Mouse (Mus musculus) thymus, postnatal 25 days (tissue): ENCODE data around the gene Gm13285.
"Not testable (repeated sequence)": the region's sequence is repeated elsewhere in the genome, so short reads cannot be mapped to it uniquely, and the experiment has no call there.

Source experiments
- DNase-seq: peaks from one replicate; pipeline ENCODE4 v3.0.0; 2022

The Gm13285 gene

DNA sequence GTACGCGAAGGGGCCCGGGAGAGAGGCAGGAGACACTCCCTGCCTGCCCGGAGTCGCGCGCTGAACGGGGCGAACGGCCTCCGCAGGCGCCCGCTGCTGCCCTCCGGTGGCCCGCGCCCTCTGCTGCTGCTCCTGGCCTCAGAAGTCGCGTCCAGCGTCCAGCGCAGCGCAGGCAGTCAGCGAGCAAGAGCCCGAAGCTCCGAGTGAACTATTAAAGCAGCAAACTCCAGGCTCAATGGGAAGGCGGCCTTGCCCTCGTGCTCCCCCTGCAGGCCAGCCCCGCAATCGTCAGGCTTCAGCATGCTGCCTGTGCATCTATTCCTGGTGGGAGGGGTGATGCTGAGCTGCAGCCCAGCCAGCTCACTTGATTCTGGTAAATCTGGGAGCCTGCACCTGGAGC is 2.4 kb upstream of the Gm13285 start, which contains the start of gene Gm13279:
Gm13279 (plus strand) TSS at position 301 of the 400 bp plus-strand sequence.
- DNase-seq: not testable (repeated sequence)

DNA sequence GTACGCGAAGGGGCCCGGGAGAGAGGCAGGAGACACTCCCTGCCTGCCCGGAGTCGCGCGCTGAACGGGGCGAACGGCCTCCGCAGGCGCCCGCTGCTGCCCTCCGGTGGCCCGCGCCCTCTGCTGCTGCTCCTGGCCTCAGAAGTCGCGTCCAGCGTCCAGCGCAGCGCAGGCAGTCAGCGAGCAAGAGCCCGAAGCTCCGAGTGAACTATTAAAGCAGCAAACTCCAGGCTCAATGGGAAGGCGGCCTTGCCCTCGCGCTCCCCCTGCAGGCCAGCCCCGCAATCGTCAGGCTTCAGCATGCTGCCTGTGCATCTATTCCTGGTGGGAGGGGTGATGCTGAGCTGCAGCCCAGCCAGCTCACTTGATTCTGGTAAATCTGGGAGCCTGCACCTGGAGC is 3.5 kb downstream of the Gm13285 start, which contains the start of gene Gm13287:
Gm13287 (plus strand) TSS at position 301 of the 400 bp plus-strand sequence.
- DNase-seq: not testable (repeated sequence)

DNA sequence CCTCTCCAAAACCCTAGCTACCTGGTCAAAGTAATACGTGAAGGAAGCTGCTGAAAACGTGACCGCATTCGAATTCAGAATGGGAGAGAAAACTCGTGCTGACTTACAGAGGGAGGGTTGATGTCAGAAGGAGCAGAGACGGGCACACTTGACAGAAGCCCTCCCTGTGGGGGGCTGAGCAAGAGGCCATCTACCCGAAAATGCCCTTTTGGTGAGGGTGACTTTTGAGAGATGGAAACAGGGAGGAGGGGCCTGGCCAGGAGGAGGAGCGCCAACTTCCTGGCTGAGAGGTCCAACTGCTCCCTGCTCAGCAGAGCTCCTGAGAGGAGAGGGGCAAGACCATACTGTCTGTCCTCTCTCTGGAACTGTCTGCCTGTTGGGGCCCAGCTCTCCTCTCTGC is 5.8 kb downstream of the Gm13285 start, which contains the start of gene Gm13288:
Gm13288 (plus strand) TSS at position 301 of the 400 bp plus-strand sequence.
- not testable (repeated sequence) for DNase-seq

DNA sequence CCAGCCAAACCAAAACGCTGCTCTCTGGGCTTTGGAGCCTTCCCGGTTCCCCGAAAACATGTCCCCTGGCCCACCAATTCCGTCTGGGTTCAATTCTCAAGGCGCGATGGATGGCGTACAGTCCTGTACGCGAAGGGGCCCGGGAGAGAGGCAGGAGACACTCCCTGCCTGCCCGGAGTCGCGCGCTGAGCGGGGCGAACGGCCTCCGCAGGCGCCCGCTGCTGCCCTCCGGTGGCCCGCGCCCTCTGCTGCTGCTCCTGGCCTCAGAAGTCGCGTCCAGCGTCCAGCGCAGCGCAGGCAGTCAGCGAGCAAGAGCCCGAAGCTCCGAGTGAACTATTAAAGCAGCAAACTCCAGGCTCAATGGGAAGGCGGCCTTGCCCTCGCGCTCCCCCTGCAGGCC is 6.3 kb downstream of the Gm13285 start:
- DNase-seq: not testable (repeated sequence)

DNA sequence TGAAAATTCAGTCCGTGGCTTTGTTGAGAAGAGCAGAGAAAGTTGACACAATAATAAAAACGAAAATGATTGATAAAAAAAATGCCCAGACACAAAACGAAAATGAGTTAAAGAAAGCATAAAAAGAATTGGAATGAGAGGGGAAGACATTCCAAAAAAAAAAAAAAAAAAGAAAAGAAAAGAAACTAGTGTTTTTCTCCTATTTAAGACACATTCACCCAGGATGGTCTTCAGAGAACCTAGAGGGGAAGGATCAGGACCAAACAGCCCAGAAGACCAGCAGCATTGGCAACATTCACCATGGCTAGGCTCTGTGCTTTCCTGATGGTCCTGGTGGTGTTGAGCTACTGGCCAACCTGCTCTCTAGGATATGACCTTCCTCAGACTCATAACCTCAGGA is 16.5 kb downstream of the Gm13285 start, which contains the start of gene Ifna7:
Ifna7 (plus strand) TSS at position 301 of the 400 bp plus-strand sequence.
- DNase-seq: no peak

DNA sequence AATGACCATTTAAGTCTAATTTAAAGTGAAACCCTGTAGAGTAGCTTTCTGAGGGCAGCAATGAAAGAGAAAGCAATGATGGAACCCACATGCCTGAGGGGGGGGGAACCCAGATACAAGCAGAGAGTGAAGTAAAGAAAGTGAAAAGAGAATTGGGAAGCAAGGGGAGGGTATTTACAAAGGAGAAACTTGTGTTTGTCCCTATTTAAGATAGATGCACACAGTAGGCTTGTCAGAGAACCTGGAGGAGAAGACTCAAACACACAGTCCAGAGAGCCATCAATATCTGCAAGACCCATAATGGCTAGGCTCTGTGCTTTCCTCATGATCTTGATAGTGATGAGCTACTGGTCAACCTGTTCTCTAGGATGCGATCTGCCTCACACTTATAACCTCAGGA is 20.2 kb downstream of the Gm13285 start, which contains the start of gene Ifna11:
Ifna11 (plus strand) TSS at position 301 of the 400 bp plus-strand sequence.
- DNase-seq: no peak

GRCm38 (mm10) chr4:88822995-88823394 is 23.5 kb downstream of the Gm13285 start:
- DNase-seq: peak; percentile 25

GRCm38 (mm10) chr4:88827116-88827515 is 27.7 kb downstream of the Gm13285 start, which contains the start of gene Ifna6:
Ifna6 (plus strand) TSS chr4:88827416.
- not testable (repeated sequence) for DNase-seq

DNA sequence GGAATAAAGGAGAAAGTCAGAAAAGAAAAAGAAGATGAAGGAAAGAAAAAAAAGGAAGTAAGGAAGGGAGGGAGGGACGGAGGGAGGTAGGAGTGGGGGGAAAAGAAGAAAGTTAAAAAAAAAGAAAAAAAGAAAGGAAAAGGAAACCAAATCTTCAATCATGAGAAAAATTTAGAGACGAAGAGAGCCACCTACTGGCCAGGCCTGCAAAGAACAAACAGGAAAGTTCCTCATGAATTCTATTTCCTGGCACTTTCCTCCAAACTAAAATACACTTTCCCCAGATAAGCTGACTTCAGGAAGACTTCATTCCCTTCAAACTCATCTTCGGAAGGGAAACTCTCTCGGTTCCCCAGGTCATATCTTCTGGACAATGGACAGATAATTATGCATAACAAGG is 31.1 kb downstream of the Gm13285 start:
- peak; percentile 54 for DNase-seq

DNA sequence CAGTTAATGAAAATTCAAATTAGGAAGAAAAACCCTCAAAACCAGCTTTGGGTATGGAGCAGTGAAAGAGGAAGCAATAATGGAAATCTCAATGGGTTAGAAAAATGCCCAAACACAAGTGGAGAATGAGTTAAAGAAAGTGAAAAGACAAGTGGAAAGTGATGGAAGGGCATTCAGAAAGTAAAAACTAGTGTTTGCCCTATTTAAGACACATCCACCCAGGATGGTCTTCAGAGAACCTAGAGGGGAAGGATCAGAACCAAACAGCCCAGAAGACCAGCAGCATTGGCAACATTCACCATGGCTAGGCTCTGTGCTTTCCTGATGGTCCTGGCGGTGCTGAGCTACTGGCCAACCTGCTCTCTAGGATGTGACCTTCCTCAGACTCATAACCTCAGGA is 35.8 kb downstream of the Gm13285 start, which contains the start of gene Ifna5:
Ifna5 (plus strand) TSS at position 301 of the 400 bp plus-strand sequence.
- not testable (repeated sequence) for DNase-seq

DNA sequence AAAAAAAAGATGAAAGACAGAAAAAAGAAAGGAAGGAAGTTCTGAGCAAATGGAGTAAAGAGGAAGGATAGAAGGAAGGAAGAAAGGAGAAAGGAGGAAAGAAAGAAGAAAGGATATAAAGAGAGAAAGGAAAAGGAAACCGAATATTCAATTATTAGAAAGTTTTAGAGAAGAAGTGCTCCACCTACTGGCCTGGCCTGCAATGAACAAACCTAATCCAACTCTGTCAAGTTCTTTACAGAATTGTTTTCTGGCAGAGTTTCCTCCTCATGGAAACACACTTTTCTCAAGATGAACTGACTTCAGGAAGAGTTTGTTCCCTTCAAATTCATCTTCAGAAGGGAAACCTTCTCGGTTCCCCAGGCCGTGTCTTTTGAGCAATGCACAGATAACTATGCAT is 39.4 kb downstream of the Gm13285 start:
- peak; percentile 9 for DNase-seq

GRCm38 (mm10) chr4:88840058-88840457 is 40.6 kb downstream of the Gm13285 start:
- no peak for DNase-seq

GRCm38 (mm10) chr4:88841438-88841911 is 42.0 kb downstream of the Gm13285 start, which contains the start of gene Ifna4:
Ifna4 (plus strand) TSS chr4:88841861.
- DNase-seq: no peak

GRCm38 (mm10) chr4:88845334-88845733 is 45.9 kb downstream of the Gm13285 start:
- DNase-seq: no peak

DNA sequence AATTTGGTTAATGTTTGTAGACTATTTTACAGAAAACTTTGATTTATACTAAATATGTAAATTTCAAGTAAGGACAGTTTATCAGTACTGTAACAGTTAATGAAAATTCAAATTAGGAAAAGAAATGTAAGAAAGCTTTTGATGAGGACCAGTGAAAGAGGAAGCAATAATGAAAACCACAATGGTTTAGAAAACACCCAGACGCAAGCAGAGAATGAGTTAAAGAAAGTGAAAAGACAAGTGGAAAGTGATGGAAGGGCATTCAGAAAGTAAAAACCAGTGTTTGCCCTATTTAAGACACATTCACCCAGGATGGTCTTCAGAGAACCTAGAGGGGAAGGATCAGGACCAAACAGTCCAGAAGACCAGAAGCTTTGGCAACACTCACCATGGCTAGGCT is 50.2 kb downstream of the Gm13285 start, which contains the start of gene Ifna1:
Ifna1 (plus strand) TSS at position 390 of the 400 bp plus-strand sequence.
- no peak for DNase-seq
